Mouse (Mus musculus): ENCODE data around the gene Trappc2. TPM values are rescaled to one million over a fixed set of nuclear protein-coding genes. Genes with fewer than 3 reads are reported as not detected.
A peak's percentile ranks its signal among the peaks of the same experiment; 100 is the strongest.

Gene Trappc2
- polyA plus RNA-seq, 1 experiment from 2014 or later, result 20.8 TPM

- Histone ChIP-seq H3K27me3 (replicated peaks; ENCODE audit: control insufficient read depth, insufficient read depth, low read length) (no peaks in the 10 kb centered on the region), H3K9ac (ENCODE audit: low read depth, low read length) (peak overlapping the region; percentile 74), H3K4me1 (replicated peaks; ENCODE audit: control insufficient read depth, insufficient read depth, low read length) (no peaks in the 10 kb centered on the region), H3K9me3 (ENCODE audit: control insufficient read depth) (no peaks in the 10 kb centered on the region), H3K36me3 (ENCODE audit: control insufficient read depth, insufficient read depth) (no peaks in the 10 kb centered on the region), H3K4me2 (replicated peaks; ENCODE audit: low read depth) (peak overlapping the region; percentile 55), H3K4me3 (ENCODE audit: low read depth, low read length) (peak overlapping the region; percentile 62), H3K27ac (ENCODE audit: low read depth, low read length) (peak overlapping the region; percentile 91)
- WGBS, result 19% methylated on average over 28 of the region's 28 CpGs
- ATAC-seq, result peak; percentile 79
- TF ChIP-seq CTCF (IDR thresholded peaks at IDR 0.05; ENCODE audit: low read depth), result no peak
These were observed 38.4 kb downstream of the Trappc2 start for GRCm38 (mm10) chrX:166478631-166479364.

GRCm38 (mm10) chrX:166479365-166479983 lies 39.1 kb downstream of the Trappc2 start, which contains the start of gene Rab9:
TSS of gene Rab9 (minus strand) at chrX:166479867.
- ATAC-seq, result peak; percentile 92
- H3K4me2 ChIP-seq (replicated peaks; ENCODE audit: low read depth), result peak within 1 kb of the TSS; percentile 55
- H3K27ac ChIP-seq (ENCODE audit: low read depth, low read length), result peak within 1 kb of the TSS; percentile 91
- H3K9ac ChIP-seq (ENCODE audit: low read depth, low read length), result peak within 1 kb of the TSS; percentile 74
- no peaks in the 10 kb centered on the region for H3K36me3 ChIP-seq (ENCODE audit: control insufficient read depth, insufficient read depth)
- no peaks in the 10 kb centered on the region for H3K4me1 ChIP-seq (replicated peaks; ENCODE audit: control insufficient read depth, insufficient read depth, low read length)
- H3K9me3 ChIP-seq (ENCODE audit: control insufficient read depth), result no peaks in the 10 kb centered on the region
- H3K4me3 ChIP-seq (ENCODE audit: low read depth, low read length), result peak within 1 kb of the TSS; percentile 62
- WGBS, result 13% methylated on average over 41 of the region's 41 CpGs
- no peak for TF ChIP-seq CTCF (IDR thresholded peaks at IDR 0.05; ENCODE audit: low read depth)
- H3K27me3 ChIP-seq (replicated peaks; ENCODE audit: control insufficient read depth, insufficient read depth, low read length), result no peaks in the 10 kb centered on the region

- Histone ChIP-seq H3K36me3 (ENCODE audit: control insufficient read depth, insufficient read depth) (no peaks in the 10 kb centered on the region), H3K27me3 (replicated peaks; ENCODE audit: control insufficient read depth, insufficient read depth, low read length) (no peaks in the 10 kb centered on the region), H3K4me3 (ENCODE audit: low read depth, low read length) (no peak overlapping the region), H3K4me2 (replicated peaks; ENCODE audit: low read depth) (no peak overlapping the region), H3K9me3 (ENCODE audit: control insufficient read depth) (no peaks in the 10 kb centered on the region), H3K4me1 (replicated peaks; ENCODE audit: control insufficient read depth, insufficient read depth, low read length) (no peaks in the 10 kb centered on the region), H3K9ac (ENCODE audit: low read depth, low read length) (no peak overlapping the region), H3K27ac (ENCODE audit: low read depth, low read length) (no peak overlapping the region)
- 96% methylated on average over 2 of the region's 2 CpGs for WGBS
- TF ChIP-seq CTCF (IDR thresholded peaks at IDR 0.05; ENCODE audit: low read depth), result no peak
- no peak for ATAC-seq
These were observed 54.7 kb downstream of the Trappc2 start for GRCm38 (mm10) chrX:166495052-166495451.

GRCm38 (mm10) chrX:166497771-166498170 lies 57.4 kb downstream of the Trappc2 start:
- no peak for ATAC-seq
- Histone ChIP-seq H3K4me3 (ENCODE audit: low read depth, low read length) (no peak overlapping the region), H3K4me1 (replicated peaks; ENCODE audit: control insufficient read depth, insufficient read depth, low read length) (no peaks in the 10 kb centered on the region), H3K36me3 (ENCODE audit: control insufficient read depth, insufficient read depth) (no peaks in the 10 kb centered on the region), H3K27ac (ENCODE audit: low read depth, low read length) (no peak overlapping the region), H3K9ac (ENCODE audit: low read depth, low read length) (no peak overlapping the region), H3K4me2 (replicated peaks; ENCODE audit: low read depth) (no peak overlapping the region), H3K27me3 (replicated peaks; ENCODE audit: control insufficient read depth, insufficient read depth, low read length) (no peaks in the 10 kb centered on the region), H3K9me3 (ENCODE audit: control insufficient read depth) (no peaks in the 10 kb centered on the region)
- no peak for TF ChIP-seq CTCF (IDR thresholded peaks at IDR 0.05; ENCODE audit: low read depth)
- WGBS, result 70% methylated on average over 4 of the region's 4 CpGs

DNA sequence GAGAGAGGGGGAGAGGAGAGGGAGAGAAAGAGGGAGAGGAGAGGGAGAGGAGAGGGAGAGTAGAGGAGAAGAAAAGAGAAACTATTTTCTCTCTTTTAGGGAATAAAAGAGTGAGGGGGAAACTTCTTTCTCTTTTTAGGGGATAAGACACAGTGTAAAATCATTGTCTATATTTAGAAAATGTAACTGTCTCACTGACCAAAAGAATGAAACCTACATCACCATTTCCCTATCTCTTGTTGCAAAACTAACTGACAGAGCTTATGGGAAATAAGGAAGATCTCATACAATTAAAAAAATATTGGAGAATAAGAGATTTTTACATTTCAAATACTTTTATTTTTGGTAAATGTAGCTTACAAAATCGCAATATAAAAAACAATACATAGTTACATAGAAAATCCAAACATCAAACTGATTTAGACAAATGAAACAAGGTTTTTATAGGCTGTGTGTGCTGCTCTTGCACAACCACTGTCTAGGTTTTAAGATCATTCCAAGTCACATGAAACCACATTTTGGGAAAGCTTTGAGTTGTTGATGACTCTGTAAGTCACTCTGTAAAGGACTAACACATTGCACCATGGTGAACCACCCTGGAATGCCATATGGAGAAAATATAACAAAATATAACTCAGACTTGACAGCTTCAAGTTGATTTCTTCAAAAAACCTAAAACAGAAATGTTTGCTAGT lies 59.3 kb downstream of the Trappc2 start:
- Histone ChIP-seq H3K9ac (ENCODE audit: low read depth, low read length) (no peak overlapping the region), H3K4me2 (replicated peaks; ENCODE audit: low read depth) (no peak overlapping the region), H3K27ac (ENCODE audit: low read depth, low read length) (no peak overlapping the region), H3K9me3 (ENCODE audit: control insufficient read depth) (no peaks in the 10 kb centered on the region), H3K36me3 (ENCODE audit: control insufficient read depth, insufficient read depth) (no peaks in the 10 kb centered on the region), H3K4me1 (replicated peaks; ENCODE audit: control insufficient read depth, insufficient read depth, low read length) (no peaks in the 10 kb centered on the region), H3K27me3 (replicated peaks; ENCODE audit: control insufficient read depth, insufficient read depth, low read length) (no peaks in the 10 kb centered on the region), H3K4me3 (ENCODE audit: low read depth, low read length) (no peak overlapping the region)
- ATAC-seq, result no peak
- WGBS, result 60% methylated on average over 1 of the region's 1 CpGs
- no peak for TF ChIP-seq CTCF (IDR thresholded peaks at IDR 0.05; ENCODE audit: low read depth)

Other genes starting within 250 kb of the Trappc2 start
- gene Gpm6b, start 201.7 kb upstream of the Trappc2 start, polyA plus RNA-seq (2015; fragmentation: Nextera tagmentation; extraction: Ambion mirVana), result 6.7 and 7.6 TPM in 2 replicates
- 3.9 and 4.3 TPM in 2 replicates for gene Ofd1, start 130 bp downstream of the Trappc2 start, polyA plus RNA-seq (2015; fragmentation: Nextera tagmentation; extraction: Ambion mirVana)
- gene Rab9, start 39.3 kb downstream of the Trappc2 start, polyA plus RNA-seq (2015; fragmentation: Nextera tagmentation; extraction: Ambion mirVana), result 78.0 and 79.6 TPM in 2 replicates
- 3.1 and 3.5 TPM in 2 replicates for gene Tceanc, start 78.0 kb downstream of the Trappc2 start, polyA plus RNA-seq (2015; fragmentation: Nextera tagmentation; extraction: Ambion mirVana)
- 0.83 and 0.97 TPM in 2 replicates for gene Egfl6, start 145.1 kb downstream of the Trappc2 start, polyA plus RNA-seq (2015; fragmentation: Nextera tagmentation; extraction: Ambion mirVana)